Mouse (Mus musculus): ENCODE measurements around the gene Frem3.

DNA sequence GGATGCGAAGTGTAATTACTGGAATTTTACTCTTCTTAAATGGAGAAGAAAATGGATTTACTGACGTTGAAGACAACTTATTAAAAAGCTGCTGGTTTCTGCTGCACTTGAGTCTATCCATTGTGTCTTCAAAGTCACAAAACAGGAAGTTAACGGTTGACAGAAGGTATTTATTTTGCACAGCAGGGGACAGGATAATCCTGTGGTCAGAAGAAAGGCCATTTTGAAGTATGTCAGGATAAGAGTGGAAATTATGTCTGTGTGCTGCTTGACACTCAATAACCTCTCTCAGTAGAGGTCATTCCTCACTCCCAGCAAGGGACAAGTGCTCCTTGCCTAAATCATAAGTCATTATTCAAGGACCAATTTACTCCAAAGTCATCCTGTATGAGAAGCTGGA, 8.9 kb downstream of the Frem3 start:
- TF ChIP-seq POLR2A (IDR thresholded peaks at IDR 0.05; ENCODE audit: extremely low read depth, insufficient read depth, low read length) (no peak), CTCF (IDR thresholded peaks at IDR 0.05; ENCODE audit: low read depth, low read length) (no peak)

Measured in liver, adult 2 months (tissue).